14 mouse cellular contexts compared by ENCODE assay signal in the genomic region with DNA sequence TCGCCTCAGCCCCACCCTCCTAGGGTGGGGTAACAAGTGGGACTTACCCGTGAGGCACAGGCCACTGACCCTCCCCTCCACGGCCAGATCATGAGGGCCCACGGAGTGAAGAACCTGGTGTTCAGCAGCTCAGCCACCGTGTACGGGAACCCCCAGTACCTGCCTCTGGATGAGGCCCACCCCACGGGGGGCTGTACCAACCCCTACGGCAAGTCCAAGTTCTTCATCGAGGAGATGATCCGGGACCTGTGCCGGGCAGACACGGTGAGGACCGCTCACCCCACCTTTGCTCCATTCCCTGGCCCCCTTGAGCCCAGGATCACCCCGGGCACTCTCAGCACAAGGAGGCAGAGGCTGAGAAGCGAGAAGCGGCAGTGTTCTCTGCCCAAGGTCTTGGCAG.
"Had no signal": no experiment of that assay in that cellular context is flagged by ENCODE, and none has a peak within 500 bp of the region (broad histone marks: within the 10 kb centered on the region; RNA-seq: fewer than 3 reads in every experiment).

No protein-coding gene starts in this region.

- H3K9ac ChIP-seq: kidney, embryonic 15.5 days; liver, embryonic 15.5 days; lung, embryonic 15.5 days; midbrain, embryonic 12.5 days had no signal

- H3K4me2 ChIP-seq: kidney, embryonic 15.5 days; liver, embryonic 15.5 days; lung, embryonic 15.5 days; midbrain, embryonic 12.5 days had no signal

- H3K4me3 ChIP-seq: kidney, embryonic 15.5 days; left cerebral cortex, adult 2 months; liver, embryonic 15.5 days; lung, embryonic 15.5 days; megakaryocyte, embryonic 14.5 days; midbrain, embryonic 12.5 days had no signal

- H3K27me3 ChIP-seq: kidney, embryonic 15.5 days; liver, embryonic 15.5 days; lung, embryonic 15.5 days; megakaryocyte, embryonic 14.5 days had no signal

- H3K27ac ChIP-seq: kidney, embryonic 15.5 days; left cerebral cortex, adult 2 months; liver, embryonic 15.5 days; lung, embryonic 15.5 days; midbrain, embryonic 12.5 days had no signal

- H3K9me3 ChIP-seq: kidney, embryonic 15.5 days; liver, embryonic 15.5 days; lung, embryonic 15.5 days; megakaryocyte, embryonic 14.5 days; midbrain, embryonic 12.5 days had no signal

- DNase-seq: kidney, adult 8-10 months; kidney, postnatal 10 days; kidney, postnatal 36 days; layer of hippocampus, postnatal 36 days; lung, adult 18-20 months; lung, postnatal 10 days; lung, postnatal 36 days; thymus, postnatal 25 days had no signal
